Mouse (Mus musculus) cerebellum, postnatal 4 days (tissue): ENCODE measurements around the gene Runx3.

Experiments
- DNase-seq, 2 experiments: peaks; one replicate each; pipeline ENCODE4 v3.0.0; 2022; ENCODE audit warnings: low spot score in 2 of 2, mixed read lengths in 1 of 2

Gene Runx3

GRCm38 (mm10) chr4:135221632-135222407 is 101.4 kb downstream of the Runx3 start:
- DNase-seq = no peak

GRCm38 (mm10) chr4:135223808-135224207 is 103.4 kb downstream of the Runx3 start:
- DNase-seq = no peak

GRCm38 (mm10) chr4:135226008-135226667 is 105.7 kb downstream of the Runx3 start:
- no peak for DNase-seq
